Mouse (Mus musculus): ENCODE measurements around the gene Kcna2.

Kcna2 gene

GRCm38 (mm10) chr3:107100811-107101455, at the start of gene Kcna2:
TSS of gene Kcna2 (plus strand) at chr3:107101146.
- CTCF ChIA-PET, result no interaction called here

- CTCF ChIA-PET, result no interaction called here
Observed at GRCm38 (mm10) chr3:107061468-107061867, 39.5 kb upstream of the Kcna2 start.

- CTCF ChIA-PET, result no interaction called here
Observed at GRCm38 (mm10) chr3:107062771-107063170, 38.2 kb upstream of the Kcna2 start.

- CTCF ChIA-PET, result no interaction called here
Observed at GRCm38 (mm10) chr3:107065510-107066095, 35.3 kb upstream of the Kcna2 start.

GRCm38 (mm10) chr3:107066165-107066850, 34.6 kb upstream of the Kcna2 start:
- CTCF ChIA-PET, result interaction anchor here (0.6 kb wide), 1 partner anchor 157 kb away, joined by 3 read pairs; no protein-coding TSS in a partner anchor

GRCm38 (mm10) chr3:107067245-107067644, 33.7 kb upstream of the Kcna2 start:
- CTCF ChIA-PET, result no interaction called here

GRCm38 (mm10) chr3:107073863-107074262, 27.1 kb upstream of the Kcna2 start:
- CTCF ChIA-PET, result no interaction called here

GRCm38 (mm10) chr3:107075705-107076104, 25.2 kb upstream of the Kcna2 start:
- CTCF ChIA-PET, result no interaction called here

- CTCF ChIA-PET, result no interaction called here
Observed at GRCm38 (mm10) chr3:107076658-107077057, 24.3 kb upstream of the Kcna2 start.

- CTCF ChIA-PET, result no interaction called here
Observed at GRCm38 (mm10) chr3:107077101-107077500, 23.8 kb upstream of the Kcna2 start.

GRCm38 (mm10) chr3:107080803-107081202, 20.1 kb upstream of the Kcna2 start:
- CTCF ChIA-PET, result no interaction called here

- CTCF ChIA-PET, result no interaction called here
Observed at GRCm38 (mm10) chr3:107081227-107081626, 19.7 kb upstream of the Kcna2 start.

- CTCF ChIA-PET, result no interaction called here
Observed at GRCm38 (mm10) chr3:107084586-107084985, 16.4 kb upstream of the Kcna2 start.

GRCm38 (mm10) chr3:107087410-107087809, 13.5 kb upstream of the Kcna2 start:
- CTCF ChIA-PET, result no interaction called here

- CTCF ChIA-PET, result interaction anchor here (0.6 to 1.0 kb wide), 3 partner anchors 16 to 97 kb away, joined by 3 to 5 read pairs (median 3); no protein-coding TSS in a partner anchor
Observed at GRCm38 (mm10) chr3:107088820-107089219, 12.1 kb upstream of the Kcna2 start.

- CTCF ChIA-PET, result no interaction called here
Observed at GRCm38 (mm10) chr3:107089475-107089874, 11.5 kb upstream of the Kcna2 start.

GRCm38 (mm10) chr3:107090001-107090400, 10.9 kb upstream of the Kcna2 start:
- CTCF ChIA-PET, result no interaction called here

- CTCF ChIA-PET, result no interaction called here
Observed at GRCm38 (mm10) chr3:107090403-107091150, 10.4 kb upstream of the Kcna2 start.

GRCm38 (mm10) chr3:107094028-107094427, 6.9 kb upstream of the Kcna2 start:
- CTCF ChIA-PET, result interaction anchor here (0.5 to 1.1 kb wide), 4 partner anchors 55 to 1510 kb away, joined by 3 to 4 read pairs (median 3); no protein-coding TSS in a partner anchor

GRCm38 (mm10) chr3:107096269-107096731, 4.6 kb upstream of the Kcna2 start:
- CTCF ChIA-PET, result no interaction called here

- CTCF ChIA-PET, result no interaction called here
Observed at GRCm38 (mm10) chr3:107099866-107100265, 1.1 kb upstream of the Kcna2 start.

GRCm38 (mm10) chr3:107101456-107101786, 475 bp downstream of the Kcna2 start:
- CTCF ChIA-PET, result no interaction called here
